Mouse (Mus musculus) heart, postnatal 0 days (tissue): Measurements from ENCODE around the gene Hist2h2aa1. TPM values are rescaled to one million over a fixed set of nuclear protein-coding genes. Genes with fewer than 3 reads are reported as not detected.

Experiments
- ATAC-seq: fragments of 200-750 bp; cut with Nextera tagmentation; 2 replicates; pipeline ENCODE4 v1.8.0; 2017; ENCODE audit warnings: low read depth, moderate number of reproducible peaks, moderate library complexity; ENCODE audit not compliant: insufficient read depth
- DNase-seq: peaks from one replicate; pipeline ENCODE4 v3.0.0-alpha.2; 2016; ENCODE audit warnings: low spot score
- H3K27ac ChIP-seq: fragments of 300-500 bp; sonication (generic); 2 replicates; pipeline ENCODE4 v1.5.1; 2014; ENCODE audit warnings: low read depth, mild to moderate bottlenecking
- H3K27me3 ChIP-seq: fragments of 300-500 bp; sonication (generic); 2 replicates; pipeline ENCODE4 v1.6.1; 2014; ENCODE audit warnings: low read length, mixed read lengths; ENCODE audit not compliant: control insufficient read depth, insufficient read depth
- H3K36me3 ChIP-seq: fragments of 300-500 bp; sonication (generic); replicated peaks from 2 replicates; pipeline ENCODE4 v1.6.1; 2014; ENCODE audit warnings: low read length, mixed read lengths; ENCODE audit not compliant: control insufficient read depth, insufficient read depth
- H3K4me1 ChIP-seq: fragments of 300-500 bp; sonication (generic); 2 replicates; pipeline ENCODE4 v1.6.1; 2014; ENCODE audit warnings: antibody characterized with exemption; ENCODE audit not compliant: control insufficient read depth, insufficient read depth
- H3K4me2 ChIP-seq: fragments of 300-500 bp; sonication (generic); 2 replicates; pipeline ENCODE4 v1.6.1; 2014; ENCODE audit warnings: low read depth, mild to moderate bottlenecking, low read length, moderate library complexity
- H3K4me3 ChIP-seq: fragments of 300-500 bp; sonication (generic); 2 replicates; pipeline ENCODE4 v1.5.1; 2014; ENCODE audit warnings: low read depth, low read length
- H3K9ac ChIP-seq: fragments of 300-500 bp; sonication (generic); replicated peaks from 2 replicates; pipeline ENCODE4 v1.6.1; 2014; ENCODE audit warnings: low read depth, low read length, mixed read lengths
- H3K9me3 ChIP-seq: fragments of 300-500 bp; sonication (generic); replicated peaks from 2 replicates; pipeline ENCODE4 v1.6.1; 2016; ENCODE audit warnings: low read length; ENCODE audit not compliant: control insufficient read depth
- CTCF ChIP-seq: IDR thresholded peaks from 2 replicates; pipeline ENCODE4 v1.5.1; 2016; ENCODE audit warnings: antibody characterized with exemption, control low read depth, low read depth
- EP300 ChIP-seq: IDR thresholded peaks from 2 replicates; pipeline ENCODE4 v1.6.1; 2016; ENCODE audit warnings: antibody characterized with exemption, low read depth
- WGBS: fragments of 180-500 bp; shearing (Covaris S2); extraction: QIAGEN DNeasy Blood & Tissue Kit; methylation state at CpG from one replicate; pipeline ENCODE4 v1.1.7; 2014; 5-methylcytosine and 5-hydroxymethylcytosine counted together
- polyA plus RNA-seq: library from polyadenylated mRNA; unstranded; fragments of >200 nt; fragmentation: Nextera tagmentation; extraction: Ambion mirVana; gene quantifications from 2 replicates; pipeline ENCODE4 v1.2.1, GENCODE M21; 2015
- total RNA-seq: library from RNA; depleted of rRNA; stranded (reverse); fragments of >200 nt; gene quantifications from 2 replicates; pipeline ENCODE4 v1.2.3, GENCODE M21; 2014; ENCODE audit warnings: low replicate concordance

Gene Hist2h2aa1
- total and polyA plus RNA-seq, 2 experiments from 2014 or later = 22.0 to 1,660 TPM

DNA sequence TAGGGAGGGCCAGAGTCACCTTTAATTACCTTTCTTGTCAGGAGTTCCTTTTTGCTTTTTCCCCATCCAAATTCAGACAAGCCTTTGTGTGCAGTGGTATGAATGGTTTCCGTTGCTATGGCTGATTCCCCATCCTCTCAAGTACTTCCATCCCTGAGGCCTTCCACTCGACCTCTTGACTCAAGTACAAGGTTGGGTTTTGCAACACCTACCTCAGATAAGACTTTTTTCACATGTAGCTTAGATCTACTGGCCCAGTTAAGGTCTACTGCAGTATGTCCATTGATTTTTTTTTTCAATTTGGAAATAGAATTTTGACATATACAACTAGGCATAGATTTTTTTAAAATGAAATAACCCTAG lies 13.6 kb upstream of the Hist2h2aa1 start:
- Histone ChIP-seq H3K4me1 (no peaks in the 10 kb centered on the region), H3K36me3 (no peaks in the 10 kb centered on the region), H3K4me3 (no peak overlapping the region), H3K9ac (no peak overlapping the region), H3K27me3 (no peaks in the 10 kb centered on the region), H3K4me2 (no peak overlapping the region), H3K27ac (no peak overlapping the region), H3K9me3 (no peaks in the 10 kb centered on the region)
- WGBS = 30% methylated on average over 2 of the region's 2 CpGs
- no peak for DNase-seq
- no peak for TF ChIP-seq CTCF
- no peak for TF ChIP-seq EP300
- ATAC-seq = no peak

DNA sequence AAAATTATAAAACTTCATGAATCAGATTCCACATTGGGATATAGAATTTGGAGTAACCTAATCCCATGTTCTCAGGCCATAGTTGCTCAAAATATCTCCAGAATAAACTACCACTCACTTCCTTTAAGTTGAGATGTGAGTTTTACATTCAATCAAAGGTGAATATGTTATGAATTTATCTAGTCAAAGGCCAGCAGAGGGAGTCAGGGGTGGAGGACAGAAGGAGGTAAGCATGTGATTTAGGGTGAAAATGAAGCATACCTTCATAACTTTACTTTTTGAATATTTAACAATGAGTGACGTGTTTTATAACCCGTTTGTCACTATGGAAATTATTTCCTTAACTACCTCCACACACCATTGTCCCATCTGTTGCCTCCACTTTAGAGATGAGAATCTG lies 10.4 kb upstream of the Hist2h2aa1 start:
- Histone ChIP-seq H3K9me3 (no peaks in the 10 kb centered on the region), H3K4me3 (no peak overlapping the region), H3K4me1 (peaks cover 10% of the 10 kb centered on the region; the same call in 1 of the 2 replicates), H3K9ac (no peak overlapping the region), H3K36me3 (no peaks in the 10 kb centered on the region), H3K4me2 (no peak overlapping the region), H3K27me3 (no peaks in the 10 kb centered on the region), H3K27ac (no peak overlapping the region)
- 85% methylated on average over 2 of the region's 2 CpGs for WGBS
- ATAC-seq (no peak), DNase-seq (no peak)
- TF ChIP-seq CTCF = no peak
- no peak for TF ChIP-seq EP300

DNA sequence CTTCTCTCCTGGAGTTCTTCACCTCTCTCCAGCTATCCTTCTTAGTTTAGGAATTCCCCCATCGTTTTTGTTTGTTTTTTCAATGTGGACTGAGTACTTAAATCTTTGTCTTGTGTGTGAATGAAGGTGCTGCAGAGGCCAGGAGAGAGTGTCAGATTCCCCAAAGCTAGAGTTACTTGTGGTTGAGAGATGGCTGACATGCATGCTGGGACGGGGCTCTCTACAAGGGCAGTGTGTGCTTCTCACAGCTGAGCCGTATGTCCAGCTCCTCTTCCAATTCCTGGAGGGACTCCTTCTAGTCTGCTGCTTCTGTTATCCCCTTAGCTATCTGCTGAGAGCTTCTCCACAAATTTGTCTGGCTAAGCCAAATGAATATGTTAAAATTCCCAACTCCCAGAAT lies 9.5 kb upstream of the Hist2h2aa1 start:
- Histone ChIP-seq H3K9me3 (no peaks in the 10 kb centered on the region), H3K4me3 (no peak overlapping the region), H3K4me2 (no peak overlapping the region), H3K9ac (no peak overlapping the region), H3K27me3 (no peaks in the 10 kb centered on the region), H3K27ac (no peak overlapping the region), H3K36me3 (no peaks in the 10 kb centered on the region), H3K4me1 (peaks cover 12% of the 10 kb centered on the region)
- no peak for TF ChIP-seq CTCF
- TF ChIP-seq EP300 = no peak
- DNase-seq (no peak), ATAC-seq (no peak)
- WGBS = 57% methylated on average over 3 of the region's 3 CpGs

GRCm38 (mm10) chr3:96236834-96237334 lies 8.4 kb upstream of the Hist2h2aa1 start:
- 81% methylated on average over 4 of the region's 4 CpGs for WGBS
- TF ChIP-seq EP300 = no peak
- no peak for TF ChIP-seq CTCF
- Histone ChIP-seq H3K9me3 (no peaks in the 10 kb centered on the region), H3K4me3 (peak overlapping the region; percentile 40), H3K27me3 (no peaks in the 10 kb centered on the region), H3K4me1 (peaks cover 16% of the 10 kb centered on the region), H3K4me2 (peak overlapping the region; percentile 53), H3K27ac (0 out of 2 replicates have a peak overlapping the region, but pooled peaks have one; percentile 16), H3K9ac (peak overlapping the region; percentile 36; the same call in 1 of the 2 replicates), H3K36me3 (no peaks in the 10 kb centered on the region)
- DNase-seq (no peak), ATAC-seq (no peak)

DNA sequence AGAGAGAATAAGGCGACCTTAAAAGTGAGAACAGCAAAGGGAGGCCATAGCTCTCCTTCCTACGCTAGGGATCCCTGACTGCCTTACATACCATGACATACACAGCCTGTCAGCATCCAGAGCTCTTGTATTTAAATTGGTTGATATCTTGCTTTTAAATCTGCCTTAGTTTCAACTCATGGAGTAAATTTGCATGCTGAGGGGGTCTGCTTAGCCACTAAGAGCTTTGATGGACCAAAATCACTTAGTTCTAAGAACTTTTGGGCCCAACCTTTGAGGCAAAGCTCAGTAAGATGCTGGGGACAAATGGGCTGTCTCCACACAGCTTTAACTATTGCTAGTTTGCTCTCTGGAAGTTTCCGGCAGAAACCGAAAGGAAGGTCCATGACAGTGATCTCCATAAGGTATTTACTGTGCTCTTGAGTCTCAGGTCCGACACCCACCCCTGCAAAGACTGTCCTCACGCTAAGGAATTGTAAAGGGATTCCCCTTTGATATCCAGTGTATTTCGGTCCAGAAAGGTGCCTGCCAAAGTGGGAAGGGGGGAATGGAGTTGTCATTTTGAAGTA lies 7.9 kb upstream of the Hist2h2aa1 start:
- no peaks in the 10 kb centered on the region for H3K9me3 ChIP-seq

More for the DNA sequence above, 7.9 kb upstream of the Hist2h2aa1 start:
- H3K4me3 ChIP-seq = peak overlapping the region; percentile 40
- H3K27me3 ChIP-seq = no peaks in the 10 kb centered on the region
- H3K36me3 ChIP-seq = no peaks in the 10 kb centered on the region
- no peak for TF ChIP-seq EP300
- no peak for TF ChIP-seq CTCF
- H3K4me2 ChIP-seq = peak overlapping the region; percentile 53
- H3K27ac ChIP-seq = 0 out of 2 replicates have a peak overlapping the region, but pooled peaks have one; percentile 16
- ATAC-seq (no peak), DNase-seq (no peak)
- H3K4me1 ChIP-seq = peaks cover 16% of the 10 kb centered on the region
- 25% methylated on average over 7 of the region's 7 CpGs for WGBS
- peak overlapping the region; percentile 36 for H3K9ac ChIP-seq
